Mouse (Mus musculus): Measurements from ENCODE around the gene Spns2. TPM values are rescaled to one million over a fixed set of nuclear protein-coding genes. Genes with fewer than 3 reads are reported as not detected.

Spns2 gene
- polyA plus RNA-seq, 1 experiment: 11.4 TPM

GRCm38 (mm10) chr11:72415155-72415554 is 74.5 kb downstream of the Spns2 start:
- peaks cover 15% of the 10 kb centered on the region for H3K4me1 ChIP-seq (ENCODE audit: control insufficient read depth, insufficient read depth, low read length)
- H3K27me3 ChIP-seq (ENCODE audit: control insufficient read depth, insufficient read depth, low read length): no peaks in the 10 kb centered on the region
- H3K4me3 ChIP-seq (ENCODE audit: control insufficient read depth, low read depth, low read length): no peak overlapping the region
- TF ChIP-seq CTCF (IDR thresholded peaks at IDR 0.05; ENCODE audit: control insufficient read depth, insufficient read depth, insufficient replicate concordance, low read depth, low read length) (no peak), POLR2A (IDR thresholded peaks at IDR 0.05; ENCODE audit: control insufficient read depth, low read depth, low read length) (no peak)
- H3K27ac ChIP-seq (ENCODE audit: control insufficient read depth, insufficient read depth, low read depth, low read length): no peak overlapping the region
- no peaks in the 10 kb centered on the region for H3K36me3 ChIP-seq (ENCODE audit: control insufficient read depth, insufficient read depth, low read length)

- TF ChIP-seq CTCF (IDR thresholded peaks at IDR 0.05; ENCODE audit: control insufficient read depth, insufficient read depth, insufficient replicate concordance, low read depth, low read length) (no peak), POLR2A (IDR thresholded peaks at IDR 0.05; ENCODE audit: control insufficient read depth, low read depth, low read length) (no peak)
- Histone ChIP-seq H3K27ac (ENCODE audit: control insufficient read depth, insufficient read depth, low read depth, low read length) (no peak overlapping the region), H3K27me3 (ENCODE audit: control insufficient read depth, insufficient read depth, low read length) (no peaks in the 10 kb centered on the region)
Measured at GRCm38 (mm10) chr11:72413601-72414190, 76.0 kb downstream of the Spns2 start.

GRCm38 (mm10) chr11:72413016-72413415 is 76.7 kb downstream of the Spns2 start:
- Histone ChIP-seq H3K4me1 (ENCODE audit: control insufficient read depth, insufficient read depth, low read length) (peaks cover 19% of the 10 kb centered on the region), H3K27me3 (ENCODE audit: control insufficient read depth, insufficient read depth, low read length) (no peaks in the 10 kb centered on the region)
- no peak for TF ChIP-seq CTCF (IDR thresholded peaks at IDR 0.05; ENCODE audit: control insufficient read depth, insufficient read depth, insufficient replicate concordance, low read depth, low read length)
- TF ChIP-seq POLR2A (IDR thresholded peaks at IDR 0.05; ENCODE audit: control insufficient read depth, low read depth, low read length): no peak

More at GRCm38 (mm10) chr11:72413601-72414190, 76.0 kb downstream of the Spns2 start:
- Histone ChIP-seq H3K4me3 (ENCODE audit: control insufficient read depth, low read depth, low read length) (no peak overlapping the region), H3K36me3 (ENCODE audit: control insufficient read depth, insufficient read depth, low read length) (no peaks in the 10 kb centered on the region), H3K4me1 (ENCODE audit: control insufficient read depth, insufficient read depth, low read length) (peaks cover 19% of the 10 kb centered on the region)

GRCm38 (mm10) chr11:72411945-72412344 is 77.8 kb downstream of the Spns2 start:
- Histone ChIP-seq H3K27me3 (ENCODE audit: control insufficient read depth, insufficient read depth, low read length) (no peaks in the 10 kb centered on the region), H3K4me3 (ENCODE audit: control insufficient read depth, low read depth, low read length) (peak overlapping the region; percentile 86), H3K36me3 (ENCODE audit: control insufficient read depth, insufficient read depth, low read length) (no peaks in the 10 kb centered on the region), H3K27ac (ENCODE audit: control insufficient read depth, insufficient read depth, low read depth, low read length) (no peak overlapping the region), H3K4me1 (ENCODE audit: control insufficient read depth, insufficient read depth, low read length) (peaks cover 19% of the 10 kb centered on the region)
- TF ChIP-seq POLR2A (IDR thresholded peaks at IDR 0.05; ENCODE audit: control insufficient read depth, low read depth, low read length) (no peak), CTCF (IDR thresholded peaks at IDR 0.05; ENCODE audit: control insufficient read depth, insufficient read depth, insufficient replicate concordance, low read depth, low read length) (no peak)

More at GRCm38 (mm10) chr11:72413016-72413415, 76.7 kb downstream of the Spns2 start:
- Histone ChIP-seq H3K27ac (ENCODE audit: control insufficient read depth, insufficient read depth, low read depth, low read length) (no peak overlapping the region), H3K36me3 (ENCODE audit: control insufficient read depth, insufficient read depth, low read length) (no peaks in the 10 kb centered on the region), H3K4me3 (ENCODE audit: control insufficient read depth, low read depth, low read length) (no peak overlapping the region)

- H3K27me3 ChIP-seq (ENCODE audit: control insufficient read depth, insufficient read depth, low read length): no peaks in the 10 kb centered on the region
- peaks cover 19% of the 10 kb centered on the region for H3K4me1 ChIP-seq (ENCODE audit: control insufficient read depth, insufficient read depth, low read length)
- H3K36me3 ChIP-seq (ENCODE audit: control insufficient read depth, insufficient read depth, low read length): no peaks in the 10 kb centered on the region
- H3K4me3 ChIP-seq (ENCODE audit: control insufficient read depth, low read depth, low read length): peak within 1 kb of the TSS; percentile 86
- no peak within 1 kb of the TSS; the same call in 1 of the 2 replicates for H3K27ac ChIP-seq (ENCODE audit: control insufficient read depth, insufficient read depth, low read depth, low read length)
- no peak for TF ChIP-seq CTCF (IDR thresholded peaks at IDR 0.05; ENCODE audit: control insufficient read depth, insufficient read depth, insufficient replicate concordance, low read depth, low read length)
- peak; percentile 52; the same call in 1 of the 2 replicates for TF ChIP-seq POLR2A (IDR thresholded peaks at IDR 0.05; ENCODE audit: control insufficient read depth, low read depth, low read length)
Measured at GRCm38 (mm10) chr11:72411093-72411921, 78.4 kb downstream of the Spns2 start, which contains the start of gene Smtnl2. Gene Smtnl2 (minus strand): TSS chr11:72411713.

- H3K27me3 ChIP-seq (ENCODE audit: control insufficient read depth, insufficient read depth, low read length): no peaks in the 10 kb centered on the region
- H3K27ac ChIP-seq (ENCODE audit: control insufficient read depth, insufficient read depth, low read depth, low read length): no peak overlapping the region
- H3K4me3 ChIP-seq (ENCODE audit: control insufficient read depth, low read depth, low read length): peak overlapping the region; percentile 86
- H3K36me3 ChIP-seq (ENCODE audit: control insufficient read depth, insufficient read depth, low read length): no peaks in the 10 kb centered on the region
- no peak for TF ChIP-seq CTCF (IDR thresholded peaks at IDR 0.05; ENCODE audit: control insufficient read depth, insufficient read depth, insufficient replicate concordance, low read depth, low read length)
- TF ChIP-seq POLR2A (IDR thresholded peaks at IDR 0.05; ENCODE audit: control insufficient read depth, low read depth, low read length): no peak
- H3K4me1 ChIP-seq (ENCODE audit: control insufficient read depth, insufficient read depth, low read length): peaks cover 19% of the 10 kb centered on the region
Measured at GRCm38 (mm10) chr11:72410521-72411092, 79.1 kb downstream of the Spns2 start.
